Mouse (Mus musculus): ENCODE results near the gene Mfsd11.

- TF ChIP-seq CTCF (IDR thresholded peaks at IDR 0.05; ENCODE audit: low read depth, low read length) (no peak), TAL1 (conservative IDR thresholded peaks at IDR 0.05; ENCODE audit: low read depth, low read length) (no peak), POLR2AphosphoS5 (IDR thresholded peaks at IDR 0.05; ENCODE audit: insufficient replicate concordance, low read depth, low read length) (no peak), GATA2 (IDR thresholded peaks at IDR 0.05; ENCODE audit: borderline replicate concordance, low read depth, low read length) (no peak)
Observed at GRCm38 (mm10) chr11:116822626-116823025, 29.6 kb upstream of the Mfsd11 start.
